Mouse (Mus musculus): Measurements from ENCODE around the gene Pogz.

DNA sequence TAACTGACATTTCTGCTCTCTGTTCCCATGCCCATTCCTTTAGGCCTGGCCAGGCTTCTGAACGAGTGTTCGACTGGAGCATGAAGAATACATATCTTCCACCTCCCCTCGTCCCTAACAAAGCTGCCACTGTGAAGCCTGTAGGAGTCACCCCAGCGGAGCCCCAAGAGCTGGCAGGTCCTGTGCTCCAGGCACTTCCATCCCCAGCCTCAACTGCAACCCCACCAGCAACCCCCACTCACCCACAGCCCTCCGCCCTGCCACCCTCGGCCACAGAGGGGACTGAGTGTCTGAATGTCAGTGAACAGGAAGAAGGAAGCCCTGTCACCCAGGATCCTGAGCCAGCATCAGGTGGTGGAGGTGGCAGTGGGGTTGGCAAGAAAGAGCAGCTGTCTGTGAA is 41.3 kb downstream of the Pogz start:
- TF ChIP-seq CTCF (IDR thresholded peaks at IDR 0.05; ENCODE audit: control insufficient read depth, insufficient read depth, insufficient read length) (no peak), MAX (IDR thresholded peaks at IDR 0.05) (no peak), USF1 (IDR thresholded peaks at IDR 0.05; ENCODE audit: low read depth) (no peak), CEBPB (IDR thresholded peaks at IDR 0.05; ENCODE audit: low read depth) (no peak), MYOG (IDR thresholded peaks at IDR 0.05; ENCODE audit: control insufficient read depth, extremely low read depth, insufficient read length) (no peak), MYOD1 (IDR thresholded peaks at IDR 0.05; ENCODE audit: control insufficient read depth, insufficient read length, low read depth) (no peak), FOSL1 (IDR thresholded peaks at IDR 0.05; ENCODE audit: insufficient read depth, low read length, poor library complexity, severe bottlenecking) (no peak)
